Mouse (Mus musculus): Measurements from ENCODE around the gene Pltp. TPM values are rescaled to one million over a fixed set of nuclear protein-coding genes. Genes with fewer than 3 reads are reported as not detected.

Pltp gene
- polyA plus RNA-seq, 1 experiment: 51.8 TPM

GRCm38 (mm10) chr2:164817703-164818102 lies 39.8 kb downstream of the Pltp start:
- H3K4me3 ChIP-seq (ENCODE audit: extremely low read depth, insufficient read depth, insufficient read length): no peak overlapping the region
- DNase-seq (ENCODE audit: low read depth in 1 of 2, low spot score in 2 of 2): no peak
- WGBS: 90% methylated on average over 5 of the region's 5 CpGs
- no peaks in the 10 kb centered on the region for H3K27me3 ChIP-seq (ENCODE audit: control insufficient read depth, insufficient read depth, low read length)
- no peaks in the 10 kb centered on the region for H3K4me1 ChIP-seq (ENCODE audit: control insufficient read depth, insufficient read depth, insufficient read length)
- peaks cover 6% of the 10 kb centered on the region; the same call in 1 of the 2 replicates for H3K36me3 ChIP-seq (ENCODE audit: control insufficient read depth, insufficient read depth, low read length)
- H3K27ac ChIP-seq (ENCODE audit: insufficient read depth, low read length): no peak overlapping the region
- TF ChIP-seq POLR2A (IDR thresholded peaks at IDR 0.05; ENCODE audit: low read depth, low read length) (no peak), CTCF (IDR thresholded peaks at IDR 0.05; ENCODE audit: extremely low read depth, insufficient read depth, insufficient read length, insufficient replicate concordance) (no peak)

- WGBS: 91% methylated on average over 6 of the region's 6 CpGs
- no peak for TF ChIP-seq POLR2A (IDR thresholded peaks at IDR 0.05; ENCODE audit: low read depth, low read length)
- no peak for TF ChIP-seq CTCF (IDR thresholded peaks at IDR 0.05; ENCODE audit: extremely low read depth, insufficient read depth, insufficient read length, insufficient replicate concordance)
Observed at GRCm38 (mm10) chr2:164817206-164817605, 40.3 kb downstream of the Pltp start.

DNA sequence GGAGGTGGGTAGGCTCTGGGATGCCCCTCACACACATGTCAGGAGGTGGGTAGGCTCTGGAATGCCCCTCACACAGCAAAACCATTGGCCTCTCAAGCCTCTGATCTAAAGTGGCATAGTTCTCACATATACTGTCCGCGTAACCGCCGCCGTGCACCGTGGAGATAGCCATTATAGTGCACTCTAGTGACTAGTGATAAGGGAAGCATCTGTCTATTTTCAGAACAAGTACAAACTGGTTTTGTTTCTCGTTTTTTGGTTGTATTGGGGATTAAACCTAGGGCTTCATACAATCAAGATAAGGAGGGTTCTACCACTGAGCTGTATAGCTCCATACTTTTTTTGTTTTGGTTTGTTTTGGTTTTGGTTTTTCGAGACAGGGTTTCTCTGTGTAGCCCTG lies 41.7 kb downstream of the Pltp start:
- TF ChIP-seq CTCF (IDR thresholded peaks at IDR 0.05; ENCODE audit: extremely low read depth, insufficient read depth, insufficient read length, insufficient replicate concordance): no peak
- TF ChIP-seq POLR2A (IDR thresholded peaks at IDR 0.05; ENCODE audit: low read depth, low read length): no peak
- no peak overlapping the region for H3K4me3 ChIP-seq (ENCODE audit: extremely low read depth, insufficient read depth, insufficient read length)
- no peaks in the 10 kb centered on the region for H3K27me3 ChIP-seq (ENCODE audit: control insufficient read depth, insufficient read depth, low read length)
- H3K4me1 ChIP-seq (ENCODE audit: control insufficient read depth, insufficient read depth, insufficient read length): no peaks in the 10 kb centered on the region
- 0 out of 2 replicates have a peak, but pooled peaks cover 3% of the 10 kb centered on the region for H3K36me3 ChIP-seq (ENCODE audit: control insufficient read depth, insufficient read depth, low read length)
- WGBS: 92% methylated on average over 8 of the region's 8 CpGs
- DNase-seq (ENCODE audit: low read depth in 1 of 2, low spot score in 2 of 2): no peak
- H3K27ac ChIP-seq (ENCODE audit: insufficient read depth, low read length): no peak overlapping the region

More at GRCm38 (mm10) chr2:164817206-164817605, 40.3 kb downstream of the Pltp start:
- H3K4me3 ChIP-seq (ENCODE audit: extremely low read depth, insufficient read depth, insufficient read length): no peak overlapping the region
- no peak overlapping the region for H3K27ac ChIP-seq (ENCODE audit: insufficient read depth, low read length)
- no peaks in the 10 kb centered on the region for H3K4me1 ChIP-seq (ENCODE audit: control insufficient read depth, insufficient read depth, insufficient read length)
- H3K36me3 ChIP-seq (ENCODE audit: control insufficient read depth, insufficient read depth, low read length): peaks cover 6% of the 10 kb centered on the region; the same call in 1 of the 2 replicates
- H3K27me3 ChIP-seq (ENCODE audit: control insufficient read depth, insufficient read depth, low read length): no peaks in the 10 kb centered on the region
- DNase-seq (ENCODE audit: low read depth in 1 of 2, low spot score in 2 of 2): no peak

- Histone ChIP-seq H3K4me1 (ENCODE audit: control insufficient read depth, insufficient read depth, insufficient read length) (no peaks in the 10 kb centered on the region), H3K27me3 (ENCODE audit: control insufficient read depth, insufficient read depth, low read length) (no peaks in the 10 kb centered on the region), H3K4me3 (ENCODE audit: extremely low read depth, insufficient read depth, insufficient read length) (no peak overlapping the region), H3K27ac (ENCODE audit: insufficient read depth, low read length) (no peak overlapping the region), H3K36me3 (ENCODE audit: control insufficient read depth, insufficient read depth, low read length) (0 out of 2 replicates have a peak, but pooled peaks cover 2% of the 10 kb centered on the region)
- no peak for TF ChIP-seq CTCF (IDR thresholded peaks at IDR 0.05; ENCODE audit: extremely low read depth, insufficient read depth, insufficient read length, insufficient replicate concordance)
- no peak for TF ChIP-seq POLR2A (IDR thresholded peaks at IDR 0.05; ENCODE audit: low read depth, low read length)
- DNase-seq (ENCODE audit: low read depth in 1 of 2, low spot score in 2 of 2): no peak
- WGBS: 63% methylated on average over 5 of the region's 5 CpGs
Observed at GRCm38 (mm10) chr2:164815348-164815747, 42.2 kb downstream of the Pltp start.

GRCm38 (mm10) chr2:164813557-164813956 lies 44.0 kb downstream of the Pltp start:
- H3K27ac ChIP-seq (ENCODE audit: insufficient read depth, low read length): no peak overlapping the region
- no peak for TF ChIP-seq POLR2A (IDR thresholded peaks at IDR 0.05; ENCODE audit: low read depth, low read length)
- no peak for TF ChIP-seq CTCF (IDR thresholded peaks at IDR 0.05; ENCODE audit: extremely low read depth, insufficient read depth, insufficient read length, insufficient replicate concordance)
- H3K27me3 ChIP-seq (ENCODE audit: control insufficient read depth, insufficient read depth, low read length): no peaks in the 10 kb centered on the region
- H3K4me1 ChIP-seq (ENCODE audit: control insufficient read depth, insufficient read depth, insufficient read length): no peaks in the 10 kb centered on the region
- no peak overlapping the region for H3K4me3 ChIP-seq (ENCODE audit: extremely low read depth, insufficient read depth, insufficient read length)
- no peak for DNase-seq (ENCODE audit: low read depth in 1 of 2, low spot score in 2 of 2)
- WGBS: 84% methylated on average over 2 of the region's 2 CpGs
- 0 out of 2 replicates have a peak, but pooled peaks cover 1% of the 10 kb centered on the region for H3K36me3 ChIP-seq (ENCODE audit: control insufficient read depth, insufficient read depth, low read length)

DNA sequence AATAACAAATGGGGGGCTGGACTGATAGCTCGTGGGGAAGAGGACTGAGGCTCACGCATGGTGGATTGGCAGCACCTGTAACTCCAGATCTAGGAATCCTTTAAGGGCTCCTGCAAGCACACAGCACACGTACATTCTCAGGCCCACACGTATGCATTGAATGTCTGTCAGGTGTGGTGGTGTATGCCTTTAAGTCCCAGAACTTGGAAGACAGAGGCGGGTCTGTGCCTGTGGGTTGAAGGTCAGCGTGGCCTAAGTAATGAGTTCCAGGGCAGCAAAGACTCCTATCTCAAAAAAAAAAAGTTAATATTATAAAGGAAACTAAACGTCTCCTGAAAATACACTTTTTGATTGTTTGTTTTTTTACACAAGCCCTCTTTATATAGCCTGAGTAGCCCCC lies 50.9 kb downstream of the Pltp start:
- Histone ChIP-seq H3K36me3 (ENCODE audit: control insufficient read depth, insufficient read depth, low read length) (peaks cover 1% of the 10 kb centered on the region; the same call in 1 of the 2 replicates), H3K4me1 (ENCODE audit: control insufficient read depth, insufficient read depth, insufficient read length) (peaks cover 8% of the 10 kb centered on the region; the same call in 1 of the 2 replicates), H3K27ac (ENCODE audit: insufficient read depth, low read length) (no peak overlapping the region), H3K4me3 (ENCODE audit: extremely low read depth, insufficient read depth, insufficient read length) (no peak overlapping the region), H3K27me3 (ENCODE audit: control insufficient read depth, insufficient read depth, low read length) (no peaks in the 10 kb centered on the region)
- no peak for TF ChIP-seq CTCF (IDR thresholded peaks at IDR 0.05; ENCODE audit: extremely low read depth, insufficient read depth, insufficient read length, insufficient replicate concordance)
- TF ChIP-seq POLR2A (IDR thresholded peaks at IDR 0.05; ENCODE audit: low read depth, low read length): no peak
- no peak for DNase-seq (ENCODE audit: low read depth in 1 of 2, low spot score in 2 of 2)
- WGBS: 93% methylated on average over 7 of the region's 7 CpGs

GRCm38 (mm10) chr2:164805332-164805718 lies 52.2 kb downstream of the Pltp start:
- Histone ChIP-seq H3K4me1 (ENCODE audit: control insufficient read depth, insufficient read depth, insufficient read length) (peaks cover 8% of the 10 kb centered on the region; the same call in 1 of the 2 replicates), H3K36me3 (ENCODE audit: control insufficient read depth, insufficient read depth, low read length) (peaks cover 3% of the 10 kb centered on the region), H3K27me3 (ENCODE audit: control insufficient read depth, insufficient read depth, low read length) (no peaks in the 10 kb centered on the region), H3K27ac (ENCODE audit: insufficient read depth, low read length) (peak overlapping the region; percentile 89), H3K4me3 (ENCODE audit: extremely low read depth, insufficient read depth, insufficient read length) (peak overlapping the region; percentile 73)
- no peak for DNase-seq (ENCODE audit: low read depth in 1 of 2, low spot score in 2 of 2)
- TF ChIP-seq POLR2A (IDR thresholded peaks at IDR 0.05; ENCODE audit: low read depth, low read length) (no peak), CTCF (IDR thresholded peaks at IDR 0.05; ENCODE audit: extremely low read depth, insufficient read depth, insufficient read length, insufficient replicate concordance) (no peak)
- 2% methylated on average over 21 of the region's 21 CpGs for WGBS

All from spleen, adult 2 months (tissue).